Mouse (Mus musculus) limb, embryonic 13.5 days (tissue): Measurements from ENCODE around the gene Tmed8. TPM values are rescaled to one million over a fixed set of nuclear protein-coding genes. Genes with fewer than 3 reads are reported as not detected.

Experiments
- ATAC-seq: fragments of 200-750 bp; cut with Nextera tagmentation; 2 replicates; pipeline ENCODE4 v1.8.0; 2017; ENCODE audit warnings: low read depth, moderate number of reproducible peaks, moderate TSS enrichment; ENCODE audit not compliant: low FRiP score
- H3K27ac ChIP-seq: fragments of 300-500 bp; sonication (generic); 2 replicates; pipeline ENCODE4 v1.5.1; 2015; ENCODE audit warnings: inconsistent platforms, mild to moderate bottlenecking, moderate library complexity
- H3K27me3 ChIP-seq: fragments of 300-500 bp; sonication (generic); 2 replicates; pipeline ENCODE4 v1.6.1; 2015; ENCODE audit warnings: mild to moderate bottlenecking, inconsistent platforms
- H3K36me3 ChIP-seq: fragments of 300-500 bp; sonication (generic); 2 replicates; pipeline ENCODE4 v1.6.1; 2015; ENCODE audit warnings: inconsistent platforms, mild to moderate bottlenecking, moderate library complexity
- H3K4me1 ChIP-seq: fragments of 300-500 bp; sonication (generic); 2 replicates; pipeline ENCODE4 v1.6.1; 2015; ENCODE audit warnings: inconsistent platforms
- H3K4me2 ChIP-seq: fragments of 300-500 bp; sonication (generic); replicated peaks from 2 replicates; pipeline ENCODE4 v1.6.1; 2015; ENCODE audit warnings: inconsistent platforms, mild to moderate bottlenecking, moderate library complexity
- H3K4me3 ChIP-seq: fragments of 300-500 bp; sonication (generic); 2 replicates; pipeline ENCODE4 v1.5.1; 2015; ENCODE audit warnings: moderate library complexity, mild to moderate bottlenecking, inconsistent platforms
- H3K9ac ChIP-seq: fragments of 300-500 bp; sonication (generic); 2 replicates; pipeline ENCODE4 v1.6.1; 2015; ENCODE audit warnings: mild to moderate bottlenecking, inconsistent platforms
- H3K9me3 ChIP-seq: fragments of 300-500 bp; sonication (generic); 2 replicates; pipeline ENCODE4 v1.6.1; 2016; ENCODE audit warnings: inconsistent platforms
- WGBS: fragments of 180-500 bp; shearing (Covaris S2); methylation state at CpG from one replicate; pipeline ENCODE4 v1.1.7; 2015; 5-methylcytosine and 5-hydroxymethylcytosine counted together
- polyA plus RNA-seq: library from polyadenylated mRNA; unstranded; fragments of >200 nt; fragmentation: Nextera tagmentation; extraction: Ambion mirVana; gene quantifications from 2 replicates; pipeline ENCODE4 v1.2.1, GENCODE M21; 2015

Tmed8 gene
- polyA plus RNA-seq, 1 experiment from 2014 or later: 2.5 TPM

- Histone ChIP-seq H3K4me3 (no peak overlapping the region), H3K27me3 (no peaks in the 10 kb centered on the region), H3K4me1 (no peaks in the 10 kb centered on the region), H3K9me3 (no peaks in the 10 kb centered on the region), H3K27ac (no peak overlapping the region), H3K4me2 (no peak overlapping the region), H3K36me3 (peaks cover 67% of the 10 kb centered on the region), H3K9ac (no peak overlapping the region)
- WGBS: 91% methylated on average over 2 of the region's 2 CpGs
- ATAC-seq: no peak
These were observed 69.1 kb downstream of the Tmed8 start for GRCm38 (mm10) chr12:87131181-87131580.

DNA sequence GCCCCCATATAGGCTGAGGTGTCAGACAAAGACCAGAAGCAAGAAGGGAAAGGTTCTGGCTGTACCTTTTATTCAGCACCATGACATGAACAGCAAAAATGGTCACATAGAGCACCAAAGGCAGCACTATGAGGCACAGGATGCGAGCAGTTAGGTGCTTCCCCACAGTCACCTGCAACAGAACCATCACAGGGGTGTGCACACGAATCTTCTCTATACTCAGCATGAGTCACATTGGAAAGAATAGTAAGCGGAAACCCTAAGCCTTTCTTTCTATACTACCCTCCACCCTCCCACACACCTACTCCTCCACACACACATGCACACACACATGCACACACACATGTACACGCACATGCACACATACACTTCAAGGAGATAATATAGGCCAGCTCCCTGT, 70.0 kb downstream of the Tmed8 start:
- no peak for ATAC-seq
- Histone ChIP-seq H3K27ac (no peak overlapping the region), H3K27me3 (no peaks in the 10 kb centered on the region), H3K4me2 (no peak overlapping the region), H3K4me1 (no peaks in the 10 kb centered on the region), H3K9me3 (no peaks in the 10 kb centered on the region), H3K9ac (no peak overlapping the region), H3K4me3 (no peak overlapping the region), H3K36me3 (peaks cover 60% of the 10 kb centered on the region)
- 86% methylated on average over 4 of the region's 4 CpGs for WGBS

DNA sequence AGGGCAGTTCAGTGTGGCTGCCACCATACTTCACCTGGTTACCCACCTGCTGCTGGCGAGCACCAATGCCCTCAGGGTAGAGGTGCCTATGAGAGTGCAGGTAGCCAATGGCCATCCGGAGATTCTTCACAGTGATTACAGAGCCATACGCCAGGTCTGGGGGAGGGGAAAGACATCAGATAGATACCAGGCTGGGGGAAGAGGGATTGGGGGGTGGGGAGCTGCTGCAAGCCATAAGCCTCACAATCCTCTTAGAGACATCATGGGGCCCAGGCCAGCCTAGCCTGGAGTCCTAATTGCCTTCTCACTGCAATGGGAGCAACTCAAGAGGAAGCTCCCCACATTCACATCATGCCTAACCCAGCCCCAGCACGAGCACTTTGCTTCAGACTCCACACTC, 73.0 kb downstream of the Tmed8 start:
- Histone ChIP-seq H3K36me3 (peaks cover 62% of the 10 kb centered on the region), H3K27me3 (no peaks in the 10 kb centered on the region), H3K27ac (no peak overlapping the region), H3K4me1 (no peaks in the 10 kb centered on the region), H3K4me3 (no peak overlapping the region), H3K9ac (no peak overlapping the region), H3K9me3 (no peaks in the 10 kb centered on the region), H3K4me2 (no peak overlapping the region)
- ATAC-seq: no peak
- 75% methylated on average over 4 of the region's 4 CpGs for WGBS

DNA sequence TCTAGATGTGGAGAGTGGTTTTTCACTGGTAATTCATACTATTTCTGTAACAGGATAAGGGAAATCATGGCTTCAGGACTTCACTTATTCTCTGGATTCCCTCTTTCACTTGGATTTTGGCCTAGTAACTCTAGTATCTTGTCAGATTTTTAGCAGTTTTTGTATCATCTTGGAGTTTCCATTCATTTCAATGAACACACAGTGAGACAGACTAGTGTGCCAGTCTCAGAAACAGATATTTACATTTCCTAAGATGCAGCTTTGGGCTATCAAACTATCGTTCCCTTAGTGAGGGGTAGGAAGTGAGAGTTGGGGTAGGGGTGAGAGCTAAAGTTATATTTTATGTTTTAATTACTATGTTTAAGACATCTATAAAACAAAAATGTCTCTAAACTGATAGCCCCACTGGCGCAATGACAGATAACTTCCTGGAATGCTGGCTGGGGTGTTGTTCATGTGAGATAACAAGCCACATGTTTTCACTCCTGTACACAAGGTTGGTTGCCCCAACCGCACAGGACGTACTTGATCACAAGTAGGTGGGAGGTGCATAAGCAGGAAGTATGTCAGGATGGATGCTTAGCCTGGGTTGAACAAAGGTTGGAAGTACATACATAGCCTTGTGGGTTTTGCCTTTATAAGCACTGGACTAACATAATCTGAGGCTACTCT, 78.2 kb downstream of the Tmed8 start:
- Histone ChIP-seq H3K4me1 (no peaks in the 10 kb centered on the region), H3K27ac (no peak overlapping the region), H3K27me3 (no peaks in the 10 kb centered on the region), H3K36me3 (peaks cover 48% of the 10 kb centered on the region), H3K9ac (no peak overlapping the region), H3K4me3 (no peak overlapping the region), H3K4me2 (no peak overlapping the region), H3K9me3 (no peaks in the 10 kb centered on the region)
- 93% methylated on average over 4 of the region's 4 CpGs for WGBS
- ATAC-seq: no peak

Other genes starting within 250 kb of the Tmed8 start
- gene Zdhhc22, start 210.0 kb downstream of the Tmed8 start, polyA plus RNA-seq: not detected in 2 replicates
- gene Tmem63c, start 179.1 kb downstream of the Tmed8 start, polyA plus RNA-seq: 0.05 and 0.08 TPM in 2 replicates
- gene Ngb, start 97.9 kb downstream of the Tmed8 start, polyA plus RNA-seq: 0.23 and 0.42 TPM in 2 replicates
- gene Gstz1, start 53.3 kb downstream of the Tmed8 start, polyA plus RNA-seq: 34.7 and 37.1 TPM in 2 replicates
- gene Pomt2, start 52.5 kb downstream of the Tmed8 start, polyA plus RNA-seq: 14.6 and 17.6 TPM in 2 replicates
- gene Samd15, start 731 bp downstream of the Tmed8 start, polyA plus RNA-seq: 1.6 and 2.0 TPM in 2 replicates
- 0.57 and 0.59 TPM in 2 replicates for gene Noxred1, start 38.3 kb upstream of the Tmed8 start, polyA plus RNA-seq
- 51.9 and 52.2 TPM in 2 replicates for gene Vipas39, start 65.8 kb upstream of the Tmed8 start, polyA plus RNA-seq
- 218 and 223 TPM in 2 replicates for gene Ahsa1, start 66.0 kb upstream of the Tmed8 start, polyA plus RNA-seq
- gene Ism2, start 99.3 kb upstream of the Tmed8 start, polyA plus RNA-seq: 1.4 and 1.5 TPM in 2 replicates
- gene Sptlc2, start 187.9 kb upstream of the Tmed8 start, polyA plus RNA-seq: 78.2 and 78.7 TPM in 2 replicates
- 339 and 358 TPM in 2 replicates for gene Slirp, start 243.4 kb upstream of the Tmed8 start, polyA plus RNA-seq
- 77.1 and 78.3 TPM in 2 replicates for gene Alkbh1, start 243.6 kb upstream of the Tmed8 start, polyA plus RNA-seq